Mouse (Mus musculus): Measurements from ENCODE around the gene Tmem150a.

DNA sequence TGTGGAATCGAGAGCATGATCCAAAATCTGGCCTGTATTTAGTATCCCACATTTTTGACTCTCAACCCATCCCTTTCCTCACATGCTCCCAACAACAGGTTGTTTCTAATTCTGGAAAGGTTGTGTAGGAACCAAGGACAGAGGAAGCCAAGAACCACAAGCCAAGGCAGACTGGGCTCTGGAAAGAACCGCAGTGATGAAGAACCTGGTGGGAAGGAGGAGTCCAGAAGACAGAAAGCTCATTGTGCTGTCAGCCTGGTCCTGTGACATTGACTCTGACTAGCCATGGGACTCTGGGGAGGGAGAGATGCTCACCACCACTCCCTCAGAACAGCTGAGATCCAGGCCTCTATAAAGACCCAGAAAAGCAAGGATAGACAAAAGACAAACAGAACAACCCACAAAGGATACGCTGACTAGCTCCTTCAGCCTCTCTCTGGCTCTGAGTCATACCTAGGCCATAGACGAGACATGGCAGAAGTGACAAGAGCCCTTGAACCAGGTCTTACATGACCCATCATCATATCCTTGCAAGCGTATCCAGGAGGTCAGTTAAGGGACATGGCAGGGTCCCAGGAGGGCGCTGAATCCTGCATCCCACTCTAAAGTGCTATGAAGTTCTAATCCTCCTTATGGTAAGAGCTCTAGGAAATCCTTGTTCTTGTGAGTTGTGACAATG is 28.0 kb downstream of the Tmem150a start:
- TF ChIP-seq POLR2A (IDR thresholded peaks at IDR 0.05; ENCODE audit: control insufficient read depth, extremely low read depth, insufficient read depth, low read length, poor library complexity), result no peak
- no peak for TF ChIP-seq CTCF (IDR thresholded peaks at IDR 0.05; ENCODE audit: borderline replicate concordance, control insufficient read depth, extremely low read depth, insufficient read depth, low read length, poor library complexity)

Data from thymus, adult 2 months (tissue).